Mouse (Mus musculus): ENCODE results near the gene Dennd6a. TPM values are rescaled to one million over a fixed set of nuclear protein-coding genes. Genes with fewer than 3 reads are reported as not detected.
"Not testable (repeated sequence)": the region's sequence is repeated elsewhere in the genome, so short reads cannot be mapped to it uniquely, and the experiment has no call there.

The Dennd6a gene
- polyA plus RNA-seq (2012; ENCODE audit: insufficient read depth, insufficient read length, low replicate concordance, missing spikeins): 166 TPM in 1 of 2 replicates, not detected in the other

GRCm38 (mm10) chr14:26573556-26573955, at the start of gene Dennd6a:
TSS of gene Dennd6a (plus strand) at chr14:26573856.
- 93% methylated on average over 5 of the region's 5 CpGs for WGBS
- not testable (repeated sequence) for H3K27ac ChIP-seq (ENCODE audit: insufficient read depth, low read depth, low read length); H3K4me1 ChIP-seq (ENCODE audit: control insufficient read depth, insufficient read depth, low read length); H3K4me3 ChIP-seq (ENCODE audit: insufficient read depth, low read depth, low read length)

GRCm38 (mm10) chr14:26525955-26526354, 47.7 kb upstream of the Dennd6a start:
- no peak for TF ChIP-seq CTCF (IDR thresholded peaks at IDR 0.05; ENCODE audit: insufficient read depth, low read depth, low read length)
- TF ChIP-seq POLR2A (IDR thresholded peaks at IDR 0.05; ENCODE audit: insufficient read depth, low read depth, low read length): no peak
- WGBS: 49% methylated on average over 3 of the region's 3 CpGs
- H3K27ac ChIP-seq (ENCODE audit: insufficient read depth, low read depth, low read length): no peak overlapping the region
- H3K4me1 ChIP-seq (ENCODE audit: control insufficient read depth, insufficient read depth, low read length): peaks cover 13% of the 10 kb centered on the region; the same call in 1 of the 2 replicates
- no peak overlapping the region for H3K4me3 ChIP-seq (ENCODE audit: insufficient read depth, low read depth, low read length)

GRCm38 (mm10) chr14:26528296-26528695, 45.4 kb upstream of the Dennd6a start:
- Histone ChIP-seq H3K27ac (ENCODE audit: insufficient read depth, low read depth, low read length) (no peak overlapping the region), H3K4me3 (ENCODE audit: insufficient read depth, low read depth, low read length) (no peak overlapping the region), H3K4me1 (ENCODE audit: control insufficient read depth, insufficient read depth, low read length) (peaks cover 15% of the 10 kb centered on the region)
- 57% methylated on average over 2 of the region's 2 CpGs for WGBS
- TF ChIP-seq CTCF (IDR thresholded peaks at IDR 0.05; ENCODE audit: insufficient read depth, low read depth, low read length): no peak
- no peak for TF ChIP-seq POLR2A (IDR thresholded peaks at IDR 0.05; ENCODE audit: insufficient read depth, low read depth, low read length)

- H3K27ac ChIP-seq (ENCODE audit: insufficient read depth, low read depth, low read length): no peak overlapping the region
- TF ChIP-seq CTCF (IDR thresholded peaks at IDR 0.05; ENCODE audit: insufficient read depth, low read depth, low read length): no peak
- TF ChIP-seq POLR2A (IDR thresholded peaks at IDR 0.05; ENCODE audit: insufficient read depth, low read depth, low read length): no peak
- 10% methylated on average over 7 of the region's 7 CpGs for WGBS
- no peak overlapping the region for H3K4me3 ChIP-seq (ENCODE audit: insufficient read depth, low read depth, low read length)
- peaks cover 11% of the 10 kb centered on the region for H3K4me1 ChIP-seq (ENCODE audit: control insufficient read depth, insufficient read depth, low read length)
Observed at GRCm38 (mm10) chr14:26530350-26530749, 43.3 kb upstream of the Dennd6a start.

GRCm38 (mm10) chr14:26531410-26532313, 42.0 kb upstream of the Dennd6a start:
- H3K4me3 ChIP-seq (ENCODE audit: insufficient read depth, low read depth, low read length): no peak overlapping the region
- TF ChIP-seq CTCF (IDR thresholded peaks at IDR 0.05; ENCODE audit: insufficient read depth, low read depth, low read length) (no peak), POLR2A (IDR thresholded peaks at IDR 0.05; ENCODE audit: insufficient read depth, low read depth, low read length) (no peak)
- 56% methylated on average over 10 of the region's 10 CpGs for WGBS
- H3K4me1 ChIP-seq (ENCODE audit: control insufficient read depth, insufficient read depth, low read length): peaks cover 11% of the 10 kb centered on the region
- H3K27ac ChIP-seq (ENCODE audit: insufficient read depth, low read depth, low read length): no peak overlapping the region

- WGBS: 36% methylated on average over 9 of the region's 9 CpGs
- no peak overlapping the region for H3K27ac ChIP-seq (ENCODE audit: insufficient read depth, low read depth, low read length)
- peaks cover 11% of the 10 kb centered on the region for H3K4me1 ChIP-seq (ENCODE audit: control insufficient read depth, insufficient read depth, low read length)
- no peak for TF ChIP-seq POLR2A (IDR thresholded peaks at IDR 0.05; ENCODE audit: insufficient read depth, low read depth, low read length)
- TF ChIP-seq CTCF (IDR thresholded peaks at IDR 0.05; ENCODE audit: insufficient read depth, low read depth, low read length): no peak
- peak overlapping the region; percentile 77; the same call in 1 of the 2 replicates for H3K4me3 ChIP-seq (ENCODE audit: insufficient read depth, low read depth, low read length)
Observed at GRCm38 (mm10) chr14:26532752-26533151, 40.9 kb upstream of the Dennd6a start.

- Histone ChIP-seq H3K4me3 (ENCODE audit: insufficient read depth, low read depth, low read length) (peak overlapping the region; percentile 77), H3K27ac (ENCODE audit: insufficient read depth, low read depth, low read length) (no peak overlapping the region), H3K4me1 (ENCODE audit: control insufficient read depth, insufficient read depth, low read length) (peaks cover 11% of the 10 kb centered on the region)
- WGBS: 20% methylated on average over 19 of the region's 19 CpGs
- no peak for TF ChIP-seq CTCF (IDR thresholded peaks at IDR 0.05; ENCODE audit: insufficient read depth, low read depth, low read length)
- TF ChIP-seq POLR2A (IDR thresholded peaks at IDR 0.05; ENCODE audit: insufficient read depth, low read depth, low read length): no peak
Observed at GRCm38 (mm10) chr14:26533267-26533666, 40.4 kb upstream of the Dennd6a start.

GRCm38 (mm10) chr14:26533821-26534756, 39.6 kb upstream of the Dennd6a start:
- 0 out of 2 replicates have a peak overlapping the region, but pooled peaks have one; percentile 56 for H3K27ac ChIP-seq (ENCODE audit: insufficient read depth, low read depth, low read length)
- TF ChIP-seq POLR2A (IDR thresholded peaks at IDR 0.05; ENCODE audit: insufficient read depth, low read depth, low read length) (no peak), CTCF (IDR thresholded peaks at IDR 0.05; ENCODE audit: insufficient read depth, low read depth, low read length) (no peak)
- H3K4me1 ChIP-seq (ENCODE audit: control insufficient read depth, insufficient read depth, low read length): peaks cover 10% of the 10 kb centered on the region
- under 1% methylated on average over 88 of the region's 92 CpGs for WGBS
- peak overlapping the region; percentile 77 for H3K4me3 ChIP-seq (ENCODE audit: insufficient read depth, low read depth, low read length)

Data from olfactory bulb, adult 2 months (tissue).